Mouse (Mus musculus): ENCODE measurements at regions not wholly inside any gene's neighbourhood (a gene's known extent, or its start where the extent isn't known, plus 50 kb on each side); places are given as distances from the start of the nearest gene placed in this dataset.

- TF ChIP-seq CTCF (IDR thresholded peaks at IDR 0.05; ENCODE audit: extremely low read depth, insufficient read depth, low read length) (no peak), POLR2A (IDR thresholded peaks at IDR 0.05; ENCODE audit: extremely low read depth, insufficient read depth, low read length) (no peak)
These were observed 57.4 kb upstream of the Ret start for GRCm38 (mm10) chr6:118254871-118255270.
